Mouse (Mus musculus): ENCODE data around the gene Ube2l6. TPM values are rescaled to one million over a fixed set of nuclear protein-coding genes. Genes with fewer than 3 reads are reported as not detected.
A peak's percentile ranks its signal among the peaks of the same experiment; 100 is the strongest.

Ube2l6 gene
- polyA plus RNA-seq, 2 experiments: 304 to 469 TPM

- Histone ChIP-seq H3K27ac (no peak overlapping the region), H3K4me3 (ENCODE audit: insufficient read depth in 1 of 2, low read depth in 2 of 2, low read length in 2 of 2) (no peak overlapping the region), H3K9me3 (ENCODE audit: control insufficient read depth, low read length) (no peaks in the 10 kb centered on the region), H3K4me2 (ENCODE audit: low read depth) (no peak overlapping the region), H3K4me1 (replicated peaks; ENCODE audit: control insufficient read depth in 2 of 2, insufficient read depth in 2 of 2, low read length in 1 of 2) (peaks cover 0 to 5% of the 10 kb centered on the region in 2 experiments; a peak in 2 of 4 replicates), H3K9ac (replicated peaks) (no peak overlapping the region), H3K36me3 (replicated peaks; ENCODE audit: control insufficient read depth, insufficient read depth, low read depth) (no peaks in the 10 kb centered on the region), H3K27me3 (ENCODE audit: control insufficient read depth, insufficient read depth, low read length) (peaks cover 26% of the 10 kb centered on the region)
- no peak for DNase-seq (ENCODE audit: low read depth in 3 of 3, low spot score in 3 of 3)
- 62% methylated on average over 6 of the region's 6 CpGs for WGBS (ENCODE audit: insufficient replicate concordance)
- ATAC-seq (ENCODE audit: insufficient read depth): no peak
- no peak for TF ChIP-seq CTCF (IDR thresholded peaks at IDR 0.05; ENCODE audit: low read depth)
- TF ChIP-seq EP300 (IDR thresholded peaks at IDR 0.05; ENCODE audit: low read depth): no peak
Observed at GRCm38 (mm10) chr2:84775665-84776064, 23.0 kb upstream of the Ube2l6 start.

DNA sequence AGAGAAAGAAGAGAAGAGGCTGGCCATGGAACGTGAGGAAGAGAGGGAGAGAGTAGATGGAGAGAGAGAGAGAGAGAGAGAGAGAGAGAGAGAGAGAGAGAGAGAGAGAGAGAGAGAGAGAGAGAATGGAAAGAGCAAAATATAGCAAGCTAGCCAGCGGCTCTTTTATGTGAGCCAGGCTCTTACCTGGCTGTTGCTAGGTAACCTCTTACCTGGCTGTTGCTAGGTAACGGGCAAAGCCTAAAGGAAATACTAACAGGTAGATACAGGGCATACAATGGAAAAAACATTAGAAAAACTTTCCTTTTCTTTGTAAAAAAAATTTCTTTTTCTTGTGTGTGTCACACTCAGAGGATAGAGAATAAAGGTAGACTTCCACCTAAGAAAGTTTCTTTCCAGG lies 20.9 kb upstream of the Ube2l6 start:
- H3K4me3 ChIP-seq (ENCODE audit: insufficient read depth in 1 of 2, low read depth in 2 of 2, low read length in 2 of 2): no peak overlapping the region
- H3K27me3 ChIP-seq (ENCODE audit: control insufficient read depth, insufficient read depth, low read length): peaks cover 26% of the 10 kb centered on the region
- DNase-seq (ENCODE audit: low read depth in 3 of 3, low spot score in 3 of 3): no peak
- H3K27ac ChIP-seq: no peak overlapping the region
- TF ChIP-seq EP300 (IDR thresholded peaks at IDR 0.05; ENCODE audit: low read depth): no peak
- no peak for TF ChIP-seq CTCF (IDR thresholded peaks at IDR 0.05; ENCODE audit: low read depth)
- 43% methylated on average over 3 of the region's 3 CpGs for WGBS (ENCODE audit: insufficient replicate concordance)
- H3K36me3 ChIP-seq (replicated peaks; ENCODE audit: control insufficient read depth, insufficient read depth, low read depth): no peaks in the 10 kb centered on the region
- H3K9ac ChIP-seq (replicated peaks): no peak overlapping the region
- H3K4me1 ChIP-seq (replicated peaks; ENCODE audit: control insufficient read depth in 2 of 2, insufficient read depth in 2 of 2, low read length in 1 of 2): peaks cover 0 to 5% of the 10 kb centered on the region in 2 experiments; a peak in 2 of 4 replicates
- no peak for ATAC-seq (ENCODE audit: insufficient read depth)
- H3K4me2 ChIP-seq (ENCODE audit: low read depth): no peak overlapping the region
- H3K9me3 ChIP-seq (ENCODE audit: control insufficient read depth, low read length): no peaks in the 10 kb centered on the region

GRCm38 (mm10) chr2:84779210-84779609 lies 19.4 kb upstream of the Ube2l6 start:
- no peaks in the 10 kb centered on the region for H3K36me3 ChIP-seq (replicated peaks; ENCODE audit: control insufficient read depth, insufficient read depth, low read depth)
- no peak for DNase-seq (ENCODE audit: low read depth in 3 of 3, low spot score in 3 of 3)
- no peaks in the 10 kb centered on the region for H3K9me3 ChIP-seq (ENCODE audit: control insufficient read depth, low read length)
- no peak overlapping the region for H3K4me3 ChIP-seq (ENCODE audit: insufficient read depth in 1 of 2, low read depth in 2 of 2, low read length in 2 of 2)
- H3K4me2 ChIP-seq (ENCODE audit: low read depth): no peak overlapping the region
- peaks cover 0 to 6% of the 10 kb centered on the region in 2 experiments; a peak in 2 of 4 replicates for H3K4me1 ChIP-seq (replicated peaks; ENCODE audit: control insufficient read depth in 2 of 2, insufficient read depth in 2 of 2, low read length in 1 of 2)
- TF ChIP-seq CTCF (IDR thresholded peaks at IDR 0.05; ENCODE audit: low read depth): peak; percentile 60
- TF ChIP-seq EP300 (IDR thresholded peaks at IDR 0.05; ENCODE audit: low read depth): no peak
- H3K9ac ChIP-seq (replicated peaks): no peak overlapping the region
- no peak for ATAC-seq (ENCODE audit: insufficient read depth)
- 29% methylated on average over 6 of the region's 6 CpGs for WGBS (ENCODE audit: insufficient replicate concordance)
- H3K27me3 ChIP-seq (ENCODE audit: control insufficient read depth, insufficient read depth, low read length): peaks cover 16% of the 10 kb centered on the region
- no peak overlapping the region for H3K27ac ChIP-seq

- Histone ChIP-seq H3K36me3 (replicated peaks; ENCODE audit: control insufficient read depth, insufficient read depth, low read depth) (no peaks in the 10 kb centered on the region), H3K9me3 (ENCODE audit: control insufficient read depth, low read length) (no peaks in the 10 kb centered on the region), H3K27me3 (ENCODE audit: control insufficient read depth, insufficient read depth, low read length) (peaks cover 10% of the 10 kb centered on the region), H3K9ac (replicated peaks) (no peak overlapping the region), H3K4me2 (ENCODE audit: low read depth) (no peak overlapping the region), H3K4me3 (ENCODE audit: insufficient read depth in 1 of 2, low read depth in 2 of 2, low read length in 2 of 2) (no peak overlapping the region), H3K4me1 (replicated peaks; ENCODE audit: control insufficient read depth in 2 of 2, insufficient read depth in 2 of 2, low read length in 1 of 2) (peaks cover 1 to 3% of the 10 kb centered on the region in 2 experiments; a peak in 3 of 4 replicates), H3K27ac (no peak overlapping the region)
- no peak for DNase-seq (ENCODE audit: low read depth in 3 of 3, low spot score in 3 of 3)
- 7% methylated on average over 1 of the region's 1 CpGs for WGBS (ENCODE audit: insufficient replicate concordance)
- ATAC-seq (ENCODE audit: insufficient read depth): no peak
- TF ChIP-seq EP300 (IDR thresholded peaks at IDR 0.05; ENCODE audit: low read depth) (no peak), CTCF (IDR thresholded peaks at IDR 0.05; ENCODE audit: low read depth) (no peak)
Observed at GRCm38 (mm10) chr2:84783315-84783714, 15.3 kb upstream of the Ube2l6 start.

DNA sequence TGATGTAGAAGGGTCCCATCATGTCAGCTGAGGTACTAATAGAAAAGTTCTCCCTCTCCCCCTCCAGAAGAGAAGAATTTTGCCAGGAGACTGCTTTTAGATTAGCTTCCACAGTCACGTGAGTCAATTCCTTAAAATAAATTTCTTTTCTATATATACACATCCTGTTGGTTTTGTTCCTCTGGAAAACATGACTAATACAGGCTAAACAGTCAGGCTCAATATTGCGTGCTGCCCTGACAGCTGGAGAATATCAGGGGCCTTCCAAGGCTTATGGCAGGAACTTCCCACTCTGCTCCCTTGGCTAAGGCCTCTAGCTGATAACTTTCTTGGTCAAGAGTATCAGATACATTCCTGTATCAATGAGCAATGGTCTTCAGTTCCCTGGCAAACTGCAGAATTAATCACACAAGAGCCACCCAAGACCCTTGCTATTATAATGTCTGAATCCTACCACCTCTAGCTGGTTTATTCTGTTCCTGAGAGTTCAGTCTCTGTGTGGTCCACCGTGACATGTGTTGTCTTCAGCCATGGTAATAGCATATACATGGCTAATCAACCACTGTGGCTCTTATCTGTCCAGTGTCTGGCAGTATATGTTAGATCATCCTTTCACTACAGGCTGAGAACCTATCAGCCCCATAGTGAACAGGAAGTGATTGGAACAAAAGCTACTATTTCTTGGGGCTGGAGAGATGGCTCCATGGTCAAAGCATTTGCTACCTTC lies 14.6 kb upstream of the Ube2l6 start:
- ATAC-seq (ENCODE audit: insufficient read depth) (no peak), DNase-seq (ENCODE audit: low read depth in 3 of 3, low spot score in 3 of 3) (no peak)
- H3K27ac ChIP-seq: no peak overlapping the region
- no peak overlapping the region for H3K4me3 ChIP-seq (ENCODE audit: insufficient read depth in 1 of 2, low read depth in 2 of 2, low read length in 2 of 2)
- H3K4me2 ChIP-seq (ENCODE audit: low read depth): no peak overlapping the region
- no peak overlapping the region for H3K9ac ChIP-seq (replicated peaks)
- 49% methylated on average over 3 of the region's 3 CpGs for WGBS (ENCODE audit: insufficient replicate concordance)
- H3K27me3 ChIP-seq (ENCODE audit: control insufficient read depth, insufficient read depth, low read length): peaks cover 7% of the 10 kb centered on the region
- TF ChIP-seq EP300 (IDR thresholded peaks at IDR 0.05; ENCODE audit: low read depth): no peak
- TF ChIP-seq CTCF (IDR thresholded peaks at IDR 0.05; ENCODE audit: low read depth): no peak
- H3K9me3 ChIP-seq (ENCODE audit: control insufficient read depth, low read length): no peaks in the 10 kb centered on the region
- H3K36me3 ChIP-seq (replicated peaks; ENCODE audit: control insufficient read depth, insufficient read depth, low read depth): no peaks in the 10 kb centered on the region
- peaks cover 5 to 7% of the 10 kb centered on the region in 2 experiments for H3K4me1 ChIP-seq (replicated peaks; ENCODE audit: control insufficient read depth in 2 of 2, insufficient read depth in 2 of 2, low read length in 1 of 2)
